Mouse (Mus musculus) cerebellum, adult 9-11 months (tissue): ENCODE results near the gene Chd9.
"Not testable (repeated sequence)": the region's sequence is repeated elsewhere in the genome, so short reads cannot be mapped to it uniquely, and the experiment has no call there.

Experiments
- DNase-seq: peaks from one replicate; pipeline ENCODE4 v3.0.0; 2022

Chd9 gene

GRCm38 (mm10) chr8:90907848-90908551, 79.8 kb downstream of the Chd9 start:
- DNase-seq: peak; percentile 97

- peak; percentile 69 for DNase-seq
Measured at GRCm38 (mm10) chr8:90908580-90909471, 80.7 kb downstream of the Chd9 start.

DNA sequence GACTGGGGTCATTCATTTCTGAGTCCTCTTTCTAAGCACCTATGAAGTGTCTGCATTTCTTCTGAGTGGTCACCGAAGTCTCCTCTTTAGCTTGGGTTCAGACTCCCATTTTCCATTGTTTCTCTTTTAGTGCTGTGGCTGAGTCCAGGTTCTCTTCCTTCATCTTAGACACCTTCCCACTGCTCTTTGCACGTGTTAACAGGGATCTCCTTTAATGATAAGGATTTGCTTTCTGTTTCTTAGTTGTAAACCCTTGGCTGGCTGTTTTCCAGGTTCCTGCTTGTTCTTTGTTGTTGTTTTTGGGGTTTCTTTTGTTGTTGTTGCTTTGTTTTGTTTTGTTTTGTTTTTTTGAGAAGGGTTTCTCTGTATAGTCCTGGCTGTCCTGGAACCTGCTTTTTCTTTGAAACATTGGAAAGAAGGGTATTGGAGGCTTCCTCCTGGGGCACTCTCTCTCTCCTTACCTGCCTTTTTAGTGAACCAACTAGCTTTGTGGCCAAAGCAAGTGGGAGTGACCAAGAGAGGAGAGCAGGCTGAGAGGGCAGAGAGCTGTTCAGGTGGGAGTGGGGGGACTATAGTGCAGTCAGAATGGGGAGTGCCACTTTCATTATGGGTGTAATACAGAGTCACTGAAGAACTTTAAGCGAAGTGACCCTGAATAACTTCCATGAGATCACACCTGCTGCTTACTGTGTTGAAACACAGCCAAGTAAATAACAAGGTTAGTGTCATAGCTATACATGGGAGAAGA, 95.2 kb downstream of the Chd9 start:
- DNase-seq: no peak

- DNase-seq: no peak
Measured at GRCm38 (mm10) chr8:90928412-90928811, 100.3 kb downstream of the Chd9 start.

DNA sequence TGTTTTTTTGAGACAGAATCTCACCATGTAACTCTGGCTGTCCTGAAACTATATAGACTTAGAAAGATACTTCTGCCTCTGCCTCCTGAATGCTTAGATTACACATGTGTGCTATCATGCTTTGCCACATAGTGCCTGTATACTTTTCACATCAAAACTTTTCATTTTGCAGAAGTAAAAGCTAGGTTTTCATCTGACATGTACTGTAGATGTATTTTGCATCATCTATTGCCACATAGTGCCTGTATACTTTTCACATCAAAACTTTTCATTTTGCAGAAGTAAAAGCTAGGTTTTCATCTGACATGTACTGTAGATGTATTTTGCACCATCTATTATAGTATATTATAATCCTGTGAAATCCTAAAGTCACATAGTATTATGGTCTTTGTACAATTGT, 102.0 kb downstream of the Chd9 start:
- not testable (repeated sequence) for DNase-seq

DNA sequence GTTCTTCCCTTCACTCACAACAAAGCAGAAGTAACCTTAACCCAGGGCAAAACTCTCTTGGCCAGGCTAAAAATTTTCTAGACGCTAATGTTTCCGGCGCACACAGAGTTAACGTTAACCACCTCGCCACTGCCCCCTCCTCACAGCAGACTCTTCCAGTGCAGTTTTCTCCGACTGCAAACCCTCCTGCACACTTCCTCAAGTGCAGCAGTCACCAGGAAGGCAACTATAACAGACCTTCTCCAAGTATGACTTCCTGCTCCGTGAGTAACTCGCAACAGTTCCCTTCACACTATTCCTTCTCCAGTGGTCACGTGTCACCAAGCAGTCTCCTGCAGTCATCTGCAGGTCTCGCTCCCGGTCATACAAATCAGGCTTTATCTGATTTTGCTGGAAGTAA, 104.8 kb downstream of the Chd9 start:
- DNase-seq: no peak

- DNase-seq: no peak
Measured at GRCm38 (mm10) chr8:90934786-90935185, 106.6 kb downstream of the Chd9 start.

DNA sequence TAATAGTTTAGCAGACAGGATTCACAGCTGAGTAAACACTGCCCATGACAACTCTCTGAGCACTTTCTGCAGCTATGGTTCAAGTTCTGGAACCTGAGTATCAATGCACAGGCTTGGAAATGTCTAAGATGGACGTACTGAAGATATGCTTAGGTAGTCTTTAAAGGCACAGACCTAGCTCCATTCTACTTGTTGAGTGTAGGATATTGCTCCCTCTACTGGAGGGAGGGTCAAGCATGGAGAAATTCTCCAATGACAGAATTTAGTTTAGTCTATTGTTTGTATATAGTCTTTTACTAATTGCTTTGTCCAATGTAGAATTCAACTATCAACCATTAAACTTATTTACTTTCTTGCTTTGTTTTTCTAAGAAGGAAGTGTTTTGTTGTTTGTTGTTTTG, 108.7 kb downstream of the Chd9 start:
- no peak for DNase-seq

DNA sequence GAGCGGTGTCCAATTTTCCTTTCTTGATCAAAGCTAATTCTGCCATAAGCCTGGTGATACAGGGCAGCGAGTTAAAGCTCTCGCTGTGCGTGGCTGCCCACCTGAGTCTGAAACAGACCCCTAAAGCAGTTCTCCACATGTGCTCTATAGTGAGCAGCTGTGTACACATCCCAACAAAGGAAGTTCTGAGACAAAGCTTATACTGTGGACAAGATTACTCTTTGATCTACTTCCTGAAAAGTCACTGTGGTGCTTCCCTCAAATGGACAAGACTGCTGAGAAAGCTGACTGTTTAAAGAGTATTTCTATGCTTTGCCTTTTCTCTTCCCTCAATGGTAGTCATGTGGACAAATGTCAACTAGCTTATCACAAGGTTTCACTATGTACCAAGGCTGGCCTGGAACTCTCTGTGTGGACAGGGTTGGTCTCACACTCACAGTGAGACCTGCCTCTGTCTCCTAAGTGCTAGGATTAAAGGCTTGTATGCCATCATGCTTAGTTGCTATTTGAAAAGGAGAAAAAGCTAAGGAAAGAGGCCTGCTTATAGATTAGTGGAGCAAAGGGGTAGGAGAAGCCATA, 110.3 kb downstream of the Chd9 start:
- no peak for DNase-seq

GRCm38 (mm10) chr8:90939867-90940266, 111.7 kb downstream of the Chd9 start:
- no peak for DNase-seq

- DNase-seq: no peak
Measured at GRCm38 (mm10) chr8:90943770-90944169, 115.6 kb downstream of the Chd9 start.

DNA sequence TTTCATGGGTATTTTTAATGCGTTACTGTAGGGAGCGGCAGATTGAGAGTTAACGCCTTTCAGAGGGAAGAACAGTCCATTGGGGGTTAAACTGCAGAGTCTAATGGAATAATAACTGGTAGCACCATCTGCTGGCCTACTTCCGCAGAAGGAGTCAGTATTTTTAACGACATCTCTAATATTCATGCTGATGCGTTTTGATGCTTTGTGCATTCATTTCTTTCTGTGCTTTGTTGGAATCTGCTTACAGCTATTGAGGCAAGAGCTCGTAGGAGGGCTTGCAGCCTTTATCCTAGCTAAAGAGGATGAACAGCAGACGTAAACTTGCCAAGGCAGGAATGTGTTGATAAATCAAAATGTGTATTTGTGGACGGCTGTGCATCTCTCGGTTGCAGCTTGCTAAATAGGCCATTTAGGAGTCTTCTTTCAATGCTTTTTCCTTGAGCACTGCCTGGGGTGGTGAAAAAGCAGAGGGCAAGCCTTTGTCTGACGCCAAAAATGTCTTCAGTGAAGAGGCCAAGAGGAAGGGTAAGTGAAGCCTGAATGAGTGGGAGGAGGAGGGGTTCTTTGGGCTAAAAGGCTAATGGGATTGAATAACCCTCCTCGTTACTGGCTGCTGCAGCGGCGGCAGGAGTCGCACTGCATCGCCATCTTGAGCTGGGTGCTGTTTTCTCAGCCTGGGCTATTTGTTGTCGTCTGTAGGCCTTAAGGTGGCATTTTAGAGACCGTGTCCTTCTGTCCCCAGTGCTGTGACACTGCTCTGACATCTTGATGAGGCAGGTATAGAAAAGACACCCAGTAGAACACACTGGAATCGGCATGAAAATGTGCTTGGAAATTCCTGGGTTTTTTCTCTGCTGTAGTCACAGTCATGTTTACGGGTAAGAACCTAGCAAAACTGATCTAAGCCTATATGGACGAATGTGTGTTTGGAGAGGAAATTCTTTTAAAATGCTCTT, 126.9 kb downstream of the Chd9 start:
- DNase-seq: peak; percentile 86

- no peak for DNase-seq
Measured at GRCm38 (mm10) chr8:90955761-90956136, 127.6 kb downstream of the Chd9 start.

- no peak for DNase-seq
Measured at GRCm38 (mm10) chr8:90956390-90956789, 128.2 kb downstream of the Chd9 start.

DNA sequence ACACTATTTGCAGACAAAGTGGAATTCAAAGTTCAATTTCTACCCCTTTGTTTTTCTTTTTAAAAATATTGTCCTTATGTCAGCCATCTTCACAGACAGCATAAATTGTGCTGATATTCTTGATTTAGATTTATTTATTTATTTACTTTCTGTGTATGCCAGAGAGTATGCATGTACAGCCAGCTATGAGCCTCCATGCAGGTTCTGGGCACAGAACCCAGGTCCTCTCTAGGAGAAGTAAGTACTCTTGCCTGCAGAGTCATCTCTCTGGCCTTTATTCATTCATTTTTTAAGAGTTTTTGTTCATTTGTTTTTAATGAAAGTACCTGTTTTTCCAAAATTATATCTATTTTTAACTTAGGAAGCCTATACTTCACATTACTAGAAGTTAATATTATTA, 129.6 kb downstream of the Chd9 start:
- no peak for DNase-seq

GRCm38 (mm10) chr8:90959721-90960120, 131.6 kb downstream of the Chd9 start:
- DNase-seq: no peak

GRCm38 (mm10) chr8:90961603-90962002, 133.5 kb downstream of the Chd9 start:
- DNase-seq: no peak

DNA sequence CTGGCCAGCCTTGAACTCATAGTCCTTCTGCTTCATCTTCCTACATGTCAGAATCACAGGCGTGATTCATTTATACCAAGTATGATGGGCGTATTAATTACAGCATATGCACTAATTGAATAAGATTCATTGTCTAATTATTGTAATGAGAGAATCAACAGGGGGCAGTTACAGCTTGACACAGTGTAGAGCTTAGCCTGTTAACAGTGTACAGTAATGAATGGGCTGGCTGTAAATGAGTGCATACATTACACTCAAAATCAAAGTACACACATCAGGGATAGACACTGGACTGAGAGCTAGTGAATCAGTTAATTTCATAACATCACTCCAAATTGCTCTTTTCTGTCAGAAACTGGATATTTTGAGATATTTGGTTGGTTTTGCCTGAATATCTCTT, 135.9 kb downstream of the Chd9 start:
- DNase-seq: no peak

DNA sequence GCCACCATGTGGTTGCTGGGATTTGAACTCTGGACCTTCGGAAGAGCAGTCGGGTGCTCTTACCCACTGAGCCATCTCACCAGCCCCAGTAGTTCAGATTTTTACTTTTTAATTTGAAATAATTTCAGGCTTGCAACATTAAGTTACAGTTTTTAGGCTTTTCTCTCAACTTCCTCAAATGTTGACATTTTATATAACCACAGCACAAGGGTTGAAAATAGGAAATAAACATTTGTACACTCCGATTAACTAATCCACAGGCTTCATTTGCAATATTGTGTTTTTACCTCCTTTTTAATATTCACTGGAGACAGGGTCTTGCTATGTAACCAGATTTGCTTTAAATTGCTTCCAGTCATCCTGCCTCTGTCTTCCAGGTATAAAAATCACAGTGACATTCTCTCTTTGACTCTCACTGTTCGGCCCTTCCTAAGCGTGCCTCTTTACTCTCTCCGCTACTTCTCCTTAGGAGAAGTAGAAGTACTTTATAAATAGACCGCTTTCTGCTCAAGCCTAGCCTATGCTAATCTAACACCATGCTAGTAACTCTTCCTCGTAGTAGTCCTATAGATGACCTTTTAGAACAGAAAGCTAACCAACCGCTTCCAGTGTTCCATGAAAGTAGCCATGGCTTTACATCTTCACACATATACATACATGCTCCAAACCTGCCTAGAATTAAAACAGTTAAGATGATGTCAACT, 137.5 kb downstream of the Chd9 start:
- DNase-seq: no peak

DNA sequence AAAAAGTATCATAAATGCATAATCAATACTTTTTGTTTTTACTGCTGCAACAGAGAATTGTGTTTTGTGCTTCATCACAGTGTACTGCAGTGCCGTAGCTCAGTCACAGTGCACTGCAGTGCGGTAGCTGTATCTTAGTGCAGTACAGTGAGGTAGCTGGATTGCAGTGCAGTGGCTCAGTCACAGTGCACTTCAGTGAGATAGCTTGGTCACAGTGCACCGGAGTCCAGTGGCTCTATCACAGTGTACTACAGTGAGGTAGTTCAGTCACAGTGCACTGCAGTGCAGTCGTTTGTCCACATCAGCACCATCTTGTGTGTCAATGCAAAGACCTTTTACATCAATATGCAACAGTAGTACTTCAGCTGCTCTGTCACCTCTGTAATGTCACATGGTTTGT, 140.2 kb downstream of the Chd9 start:
- no peak for DNase-seq

- DNase-seq: no peak
Measured at GRCm38 (mm10) chr8:90976960-90977371, 148.8 kb downstream of the Chd9 start.
